Mouse (Mus musculus) heart, embryonic 16.5 days (tissue): ENCODE results near the gene Rarb. TPM values are rescaled to one million over a fixed set of nuclear protein-coding genes. Genes with fewer than 3 reads are reported as not detected.
A peak's percentile ranks its signal among the peaks of the same experiment; 100 is the strongest.

ENCODE experiments used
- ATAC-seq: fragments of 200-750 bp; cut with Nextera tagmentation; replicated peaks from 2 replicates; pipeline ENCODE4 v1.8.0; 2017; ENCODE audit warnings: moderate number of reproducible peaks; ENCODE audit not compliant: insufficient read depth, low FRiP score; ENCODE audit errors: extremely low read depth
- H3K27ac ChIP-seq: fragments of 300-500 bp; sonication (generic); 2 replicates; pipeline ENCODE4 v1.5.1; 2014; ENCODE audit warnings: mild to moderate bottlenecking, low read length, control low read depth, moderate library complexity
- H3K27me3 ChIP-seq: fragments of 300-500 bp; sonication (generic); 2 replicates; pipeline ENCODE4 v1.6.1; 2014; ENCODE audit warnings: low read length, mixed read lengths; ENCODE audit not compliant: control insufficient read depth, insufficient read depth
- H3K36me3 ChIP-seq: fragments of 300-500 bp; sonication (generic); 2 replicates; pipeline ENCODE4 v1.6.1; 2014; ENCODE audit not compliant: control insufficient read depth, insufficient read depth
- H3K4me1 ChIP-seq: fragments of 300-500 bp; sonication (generic); 2 replicates; pipeline ENCODE4 v1.6.1; 2014; ENCODE audit warnings: low read length, mixed read lengths; ENCODE audit not compliant: control insufficient read depth, insufficient read depth
- H3K4me2 ChIP-seq: fragments of 300-500 bp; sonication (generic); 2 replicates; pipeline ENCODE4 v1.6.1; 2014; ENCODE audit warnings: low read depth, mild to moderate bottlenecking, control low read depth, low read length
- H3K4me3 ChIP-seq: fragments of 300-500 bp; sonication (generic); 2 replicates; pipeline ENCODE4 v1.5.1; 2014; ENCODE audit warnings: mild to moderate bottlenecking, control low read depth, low read length
- H3K9ac ChIP-seq: fragments of 300-500 bp; sonication (generic); 2 replicates; pipeline ENCODE4 v1.6.1; 2014; ENCODE audit warnings: low read length, control low read depth
- H3K9me3 ChIP-seq: fragments of 300-500 bp; sonication (generic); replicated peaks from 2 replicates; pipeline ENCODE4 v1.6.1; 2016; ENCODE audit warnings: low read length; ENCODE audit not compliant: control insufficient read depth
- WGBS: fragments of 180-500 bp; shearing (Covaris S2); extraction: QIAGEN DNeasy Blood & Tissue Kit; methylation state at CpG from one replicate; pipeline ENCODE4 v1.1.7; 2014; 5-methylcytosine and 5-hydroxymethylcytosine counted together
- polyA plus RNA-seq: library from polyadenylated mRNA; unstranded; fragments of >200 nt; fragmentation: Nextera tagmentation; extraction: Ambion mirVana; gene quantifications from 2 replicates; pipeline ENCODE4 v1.2.1, GENCODE M21; 2015

The Rarb gene
- polyA plus RNA-seq, 1 experiment from 2014 or later, result 11.8 TPM

DNA sequence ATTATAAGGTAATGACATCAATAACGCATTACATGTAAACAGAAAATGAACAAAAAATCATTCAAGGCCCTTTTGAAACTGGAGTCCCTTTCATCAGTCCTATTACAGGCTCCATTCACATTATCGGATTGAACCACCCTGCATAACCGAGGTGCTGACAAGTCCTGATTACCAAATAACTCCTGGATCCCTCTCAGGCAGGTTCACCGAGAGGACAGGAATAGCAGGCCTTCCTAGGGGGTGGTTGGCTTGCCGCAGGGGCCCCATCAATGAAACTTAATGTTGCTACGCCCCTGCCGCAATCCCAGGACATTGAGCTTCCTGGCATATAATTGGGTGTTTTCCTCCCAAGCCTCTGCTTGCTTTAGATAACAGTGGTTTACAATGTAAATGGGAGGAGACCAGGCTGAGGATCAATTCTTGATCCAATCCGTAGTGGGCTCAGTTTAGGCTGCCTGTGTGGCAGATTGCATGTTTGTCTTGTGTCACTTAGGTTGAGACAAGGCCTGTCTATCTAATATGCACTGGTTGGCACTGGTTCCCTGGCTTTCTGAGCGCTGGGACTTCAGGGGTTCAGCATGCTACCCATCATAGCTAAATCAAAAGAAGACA is 104.5 kb downstream of the Rarb start:
- Histone ChIP-seq H3K9ac (no peak overlapping the region), H3K4me2 (peak overlapping the region; percentile 29; the same call in 1 of the 2 replicates)
- ATAC-seq, result peak; percentile 77

GRCm38 (mm10) chr14:16713773-16714172 is 105.2 kb downstream of the Rarb start:
- peaks cover 7% of the 10 kb centered on the region for H3K4me1 ChIP-seq
- no peak overlapping the region for H3K4me2 ChIP-seq
- peaks cover 4% of the 10 kb centered on the region; the same call in 1 of the 2 replicates for H3K9me3 ChIP-seq
- H3K9ac ChIP-seq, result no peak overlapping the region
- no peaks in the 10 kb centered on the region for H3K27me3 ChIP-seq
- H3K4me3 ChIP-seq, result no peak overlapping the region
- no peak overlapping the region for H3K27ac ChIP-seq
- H3K36me3 ChIP-seq, result no peaks in the 10 kb centered on the region
- WGBS, result 58% methylated on average over 2 of the region's 2 CpGs
- no peak for ATAC-seq

More for the DNA sequence above, 104.5 kb downstream of the Rarb start:
- Histone ChIP-seq H3K4me3 (no peak overlapping the region), H3K4me1 (peaks cover 7% of the 10 kb centered on the region), H3K27ac (no peak overlapping the region), H3K9me3 (peaks cover 4% of the 10 kb centered on the region; the same call in 1 of the 2 replicates), H3K36me3 (no peaks in the 10 kb centered on the region), H3K27me3 (no peaks in the 10 kb centered on the region)
- WGBS, result 18% methylated on average over 9 of the region's 9 CpGs

GRCm38 (mm10) chr14:16699228-16699627 is 119.7 kb downstream of the Rarb start:
- peaks cover 5% of the 10 kb centered on the region for H3K4me1 ChIP-seq
- no peak for ATAC-seq
- 68% methylated on average over 4 of the region's 4 CpGs for WGBS

DNA sequence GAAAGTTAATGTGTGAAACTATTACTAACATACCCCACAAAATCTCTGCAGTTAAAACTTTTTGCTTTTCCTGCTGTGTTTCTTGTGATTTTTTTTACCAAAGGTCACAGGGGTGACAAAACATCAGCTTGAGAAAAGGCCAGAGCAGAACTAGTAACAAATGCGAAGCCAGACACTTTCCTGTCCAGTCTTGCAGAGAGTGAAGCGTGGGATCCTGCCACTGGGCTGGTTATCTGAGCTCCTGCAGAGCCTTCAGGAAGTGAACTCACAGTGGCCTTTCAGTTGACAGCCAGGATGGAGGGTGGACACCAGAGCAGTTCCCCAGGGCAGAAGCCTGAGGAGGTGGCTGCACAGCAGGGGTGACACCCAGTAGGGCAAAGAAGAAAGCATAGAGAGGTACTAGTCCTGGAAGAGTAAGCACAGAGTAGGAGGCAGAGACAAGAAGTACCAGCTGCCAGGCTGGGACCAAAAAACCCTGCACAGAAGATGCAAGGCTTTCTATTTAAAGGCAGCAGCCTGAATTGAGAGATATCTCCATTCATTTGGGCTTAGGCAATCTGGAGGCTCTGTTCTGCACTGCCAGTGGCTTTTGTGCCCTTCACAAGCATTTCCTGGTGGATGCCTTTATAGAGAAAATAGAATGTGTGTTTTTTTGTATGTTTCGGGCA is 123.4 kb downstream of the Rarb start:
- Histone ChIP-seq H3K36me3 (no peaks in the 10 kb centered on the region), H3K9ac (no peak overlapping the region), H3K4me2 (no peak overlapping the region), H3K4me1 (peaks cover 5% of the 10 kb centered on the region), H3K4me3 (no peak overlapping the region), H3K9me3 (no peaks in the 10 kb centered on the region), H3K27ac (peak overlapping the region; percentile 48), H3K27me3 (no peaks in the 10 kb centered on the region)
- WGBS, result 25% methylated on average over 3 of the region's 3 CpGs
- ATAC-seq, result peak; percentile 83

More at GRCm38 (mm10) chr14:16699228-16699627, 119.7 kb downstream of the Rarb start:
- no peaks in the 10 kb centered on the region for H3K27me3 ChIP-seq
- no peaks in the 10 kb centered on the region for H3K36me3 ChIP-seq
- H3K4me3 ChIP-seq, result no peak overlapping the region
- no peak overlapping the region for H3K4me2 ChIP-seq
- no peak overlapping the region for H3K27ac ChIP-seq
- no peaks in the 10 kb centered on the region for H3K9me3 ChIP-seq
- no peak overlapping the region for H3K9ac ChIP-seq

DNA sequence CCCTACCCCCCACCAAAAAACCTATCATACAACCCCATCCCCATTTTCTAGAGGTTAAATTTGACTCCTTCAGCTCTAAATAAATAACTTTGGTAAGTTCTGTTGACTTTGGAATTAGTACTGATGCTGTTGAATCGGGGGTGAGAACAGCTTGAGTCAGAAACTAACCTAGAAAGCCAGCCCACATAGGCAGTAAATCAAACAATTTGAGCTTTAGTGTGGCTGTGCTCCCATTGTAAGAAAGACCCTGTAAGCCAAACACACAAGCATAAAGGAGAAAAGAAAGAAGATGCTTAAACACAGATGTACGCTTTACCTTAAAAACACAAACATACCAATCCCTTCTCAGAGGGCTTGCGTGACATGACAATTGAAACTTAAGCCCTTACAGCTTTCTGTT is 140.6 kb downstream of the Rarb start:
- no peaks in the 10 kb centered on the region for H3K36me3 ChIP-seq
- 71% methylated on average over 3 of the region's 3 CpGs for WGBS
- no peak overlapping the region for H3K4me2 ChIP-seq
- no peak overlapping the region for H3K27ac ChIP-seq
- no peaks in the 10 kb centered on the region for H3K9me3 ChIP-seq
- ATAC-seq, result no peak
- no peak overlapping the region for H3K4me3 ChIP-seq
- peaks cover 3% of the 10 kb centered on the region; the same call in 1 of the 2 replicates for H3K4me1 ChIP-seq
- no peak overlapping the region for H3K9ac ChIP-seq
- no peaks in the 10 kb centered on the region for H3K27me3 ChIP-seq

DNA sequence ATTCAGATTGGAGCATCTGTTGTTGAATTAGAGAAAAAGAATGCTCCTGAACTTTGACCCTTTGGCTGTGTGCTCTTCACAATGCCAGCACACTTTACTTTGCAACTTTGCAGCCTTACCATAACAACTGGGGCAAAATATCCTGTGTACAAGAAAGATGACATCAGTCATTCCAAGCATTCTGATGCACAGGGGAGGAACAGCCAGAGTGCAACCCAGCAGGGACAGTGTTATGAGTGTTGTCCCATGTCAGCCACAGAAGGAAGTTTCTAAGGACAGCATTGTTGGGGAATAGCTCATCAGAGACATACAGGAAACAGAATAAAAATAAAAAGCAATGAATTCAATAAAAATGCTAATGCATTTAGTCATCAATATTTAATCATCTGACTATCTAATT is 141.9 kb downstream of the Rarb start:
- peaks cover 3% of the 10 kb centered on the region; the same call in 1 of the 2 replicates for H3K4me1 ChIP-seq
- H3K4me2 ChIP-seq, result no peak overlapping the region
- H3K36me3 ChIP-seq, result no peaks in the 10 kb centered on the region
- no peaks in the 10 kb centered on the region for H3K9me3 ChIP-seq
- ATAC-seq, result no peak
- H3K4me3 ChIP-seq, result no peak overlapping the region
- no peak overlapping the region for H3K9ac ChIP-seq
- no peaks in the 10 kb centered on the region for H3K27me3 ChIP-seq
- no peak overlapping the region for H3K27ac ChIP-seq

DNA sequence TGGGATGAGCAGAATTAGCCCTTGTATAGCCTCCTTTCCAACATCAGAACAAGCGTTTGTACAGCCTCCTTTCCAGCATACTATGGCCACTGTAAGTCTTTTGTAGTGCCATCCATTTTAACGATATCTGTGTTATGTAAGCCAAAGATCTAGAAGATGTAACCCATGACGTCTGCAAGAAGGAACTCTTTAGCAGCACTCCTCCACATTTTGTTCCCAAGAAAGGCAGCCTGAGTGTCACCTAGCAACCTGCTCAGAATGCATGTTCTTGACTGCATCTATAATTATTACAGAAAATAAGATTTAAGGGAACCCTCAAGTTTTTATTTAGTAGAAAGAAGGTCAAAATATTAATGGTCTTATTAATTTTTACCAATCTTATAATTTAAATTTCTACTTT is 148.4 kb downstream of the Rarb start:
- Histone ChIP-seq H3K36me3 (no peaks in the 10 kb centered on the region), H3K27me3 (no peaks in the 10 kb centered on the region), H3K4me2 (no peak overlapping the region), H3K4me3 (no peak overlapping the region), H3K9me3 (no peaks in the 10 kb centered on the region), H3K27ac (no peak overlapping the region), H3K9ac (no peak overlapping the region), H3K4me1 (no peaks in the 10 kb centered on the region)
- 67% methylated on average over 3 of the region's 3 CpGs for WGBS
- ATAC-seq, result no peak

GRCm38 (mm10) chr14:16639153-16639943 is 179.6 kb downstream of the Rarb start:
- Histone ChIP-seq H3K9me3 (peaks cover 31% of the 10 kb centered on the region), H3K4me3 (no peak overlapping the region), H3K27me3 (no peaks in the 10 kb centered on the region), H3K36me3 (no peaks in the 10 kb centered on the region), H3K9ac (no peak overlapping the region), H3K4me1 (no peaks in the 10 kb centered on the region), H3K4me2 (no peak overlapping the region), H3K27ac (no peak overlapping the region)
- WGBS, result 90% methylated on average over 19 of the region's 19 CpGs
- ATAC-seq, result no peak

GRCm38 (mm10) chr14:16613975-16614374 is 205.0 kb downstream of the Rarb start:
- ATAC-seq, result no peak
- Histone ChIP-seq H3K9ac (no peak overlapping the region), H3K27me3 (no peaks in the 10 kb centered on the region), H3K4me3 (no peak overlapping the region), H3K4me2 (no peak overlapping the region), H3K36me3 (no peaks in the 10 kb centered on the region), H3K9me3 (no peaks in the 10 kb centered on the region), H3K4me1 (no peaks in the 10 kb centered on the region), H3K27ac (no peak overlapping the region)
